ENCODE assay signal across 8 mouse cellular contexts in genomic region chr7:141168518-141168953, GRCm38 (mm10). TPM values are rescaled to one million over a fixed set of nuclear protein-coding genes. Genes with fewer than 3 reads are reported as not detected.
DNase-seq lines count a peak whose midpoint lies in the region; ATAC-seq and TF ChIP-seq lines count a peak whose summit lies in the region.

No protein-coding gene starts in this region.

- peaks cover 21% of the 10 kb centered on the region for H3K4me1 ChIP-seq in embryonic facial prominence, embryonic 14.5 days (ENCODE audit: control insufficient read depth, insufficient read depth, low read length)
- peaks cover 30% of the 10 kb centered on the region for H3K4me1 ChIP-seq in heart, embryonic 12.5 days (replicated peaks)
- peaks cover 33% of the 10 kb centered on the region for H3K4me1 ChIP-seq in kidney, embryonic 15.5 days
- H3K4me1 ChIP-seq in lung, postnatal 0 days (ENCODE audit: insufficient read depth, low read depth, low read length), result peaks cover 12% of the 10 kb centered on the region; the same call in 1 of the 2 replicates
- peaks cover 9% of the 10 kb centered on the region for H3K4me1 ChIP-seq in olfactory bulb, adult 2 months (ENCODE audit: control insufficient read depth, insufficient read depth, low read length)

- ATAC-seq in embryonic facial prominence, embryonic 14.5 days (ENCODE audit: low read depth), result peak; percentile 58
- peak; percentile 57 for ATAC-seq in heart, embryonic 12.5 days (ENCODE audit: insufficient number of reproducible peaks, low FRiP score)
- ATAC-seq in kidney, embryonic 15.5 days (replicated peaks; ENCODE audit: low FRiP score), result peak; percentile 44
- ATAC-seq in lung, postnatal 0 days, result peak; percentile 74

- no peaks in the 10 kb centered on the region for H3K27me3 ChIP-seq in embryonic facial prominence, embryonic 14.5 days (replicated peaks; ENCODE audit: control insufficient read depth, insufficient read depth, low read length)
- no peaks in the 10 kb centered on the region for H3K27me3 ChIP-seq in heart, embryonic 12.5 days (replicated peaks)
- no peaks in the 10 kb centered on the region for H3K27me3 ChIP-seq in kidney, embryonic 15.5 days
- H3K27me3 ChIP-seq in lung, postnatal 0 days (replicated peaks; ENCODE audit: insufficient read depth, low read length), result no peaks in the 10 kb centered on the region

- peak overlapping the region; percentile 81 for H3K4me2 ChIP-seq in embryonic facial prominence, embryonic 14.5 days (ENCODE audit: low read depth, low read length)
- H3K4me2 ChIP-seq in heart, embryonic 12.5 days, result peak overlapping the region; percentile 76
- peak overlapping the region; percentile 68 for H3K4me2 ChIP-seq in kidney, embryonic 15.5 days
- H3K4me2 ChIP-seq in lung, postnatal 0 days (replicated peaks; ENCODE audit: low read depth, low read length), result peak overlapping the region; percentile 62

- H3K9ac ChIP-seq in embryonic facial prominence, embryonic 14.5 days (ENCODE audit: low read depth, low read length), result peak overlapping the region; percentile 79
- peak overlapping the region; percentile 76 for H3K9ac ChIP-seq in heart, embryonic 12.5 days
- H3K9ac ChIP-seq in kidney, embryonic 15.5 days, result peak overlapping the region; percentile 62
- H3K9ac ChIP-seq in lung, postnatal 0 days (replicated peaks; ENCODE audit: low read depth), result peak overlapping the region; percentile 59

- WGBS in embryonic facial prominence, embryonic 14.5 days, result 2% methylated on average over 22 of the region's 22 CpGs
- WGBS in heart, embryonic 12.5 days, result under 1% methylated on average over 22 of the region's 22 CpGs
- 2% methylated on average over 22 of the region's 22 CpGs for WGBS in kidney, embryonic 15.5 days
- 4% methylated on average over 22 of the region's 22 CpGs for WGBS in lung, postnatal 0 days
- 11% methylated on average over 22 of the region's 22 CpGs for WGBS in olfactory bulb, adult 2 months

- TF ChIP-seq CTCF in lung, postnatal 0 days (IDR thresholded peaks at IDR 0.05), result no peak
- no peak for TF ChIP-seq CTCF in olfactory bulb, adult 2 months (IDR thresholded peaks at IDR 0.05; ENCODE audit: insufficient read depth, low read depth, low read length)

- DNase-seq in 3134 (ENCODE audit: extremely low read depth, insufficient read length, low spot score), result peak; percentile 84
- DNase-seq in T-cell, adult 2 months (ENCODE audit: low spot score), result peak; percentile 34
- peak; percentile 91 for DNase-seq in embryonic facial prominence, embryonic 14.5 days (ENCODE audit: low spot score)
- peak; percentile 97 for DNase-seq in lung, postnatal 0 days (ENCODE audit: low spot score)
- DNase-seq in thymus, postnatal 14 days, result peak; percentile 56

- peak overlapping the region; percentile 60 for H3K4me3 ChIP-seq in embryonic facial prominence, embryonic 14.5 days (ENCODE audit: low read depth, low read length)
- H3K4me3 ChIP-seq in heart, embryonic 12.5 days, result peak overlapping the region; percentile 57
- peak overlapping the region; percentile 55 for H3K4me3 ChIP-seq in kidney, embryonic 15.5 days (replicated peaks)
- H3K4me3 ChIP-seq in lung, postnatal 0 days (ENCODE audit: low read depth, low read length), result peak overlapping the region; percentile 55
- peak overlapping the region; percentile 45 for H3K4me3 ChIP-seq in olfactory bulb, adult 2 months (ENCODE audit: insufficient read depth, low read depth, low read length)

- peak; percentile 46; the same call in 1 of the 2 replicates for TF ChIP-seq EP300 in lung, postnatal 0 days (IDR thresholded peaks at IDR 0.05)

- no peaks in the 10 kb centered on the region for H3K9me3 ChIP-seq in embryonic facial prominence, embryonic 14.5 days (ENCODE audit: control insufficient read depth, low read length)
- no peaks in the 10 kb centered on the region for H3K9me3 ChIP-seq in heart, embryonic 12.5 days (replicated peaks)
- no peaks in the 10 kb centered on the region for H3K9me3 ChIP-seq in kidney, embryonic 15.5 days (replicated peaks)
- H3K9me3 ChIP-seq in lung, postnatal 0 days (ENCODE audit: low read length), result no peaks in the 10 kb centered on the region

- H3K36me3 ChIP-seq in embryonic facial prominence, embryonic 14.5 days (ENCODE audit: control insufficient read depth, insufficient read depth, low read length), result peaks cover 19% of the 10 kb centered on the region; the same call in 1 of the 2 replicates
- H3K36me3 ChIP-seq in heart, embryonic 12.5 days, result peaks cover 22% of the 10 kb centered on the region
- H3K36me3 ChIP-seq in kidney, embryonic 15.5 days, result peaks cover 27% of the 10 kb centered on the region
- peaks cover 6% of the 10 kb centered on the region; the same call in 1 of the 2 replicates for H3K36me3 ChIP-seq in lung, postnatal 0 days (ENCODE audit: insufficient read depth, low read length)

- peak overlapping the region; percentile 75 for H3K27ac ChIP-seq in embryonic facial prominence, embryonic 14.5 days (replicated peaks; ENCODE audit: low read depth, low read length)
- H3K27ac ChIP-seq in heart, embryonic 12.5 days (ENCODE audit: poor library complexity, severe bottlenecking), result peak overlapping the region; percentile 31; the same call in 1 of the 2 replicates
- peak overlapping the region; percentile 70 for H3K27ac ChIP-seq in kidney, embryonic 15.5 days
- peak overlapping the region; percentile 92 for H3K27ac ChIP-seq in lung, postnatal 0 days (ENCODE audit: low read length)
- no peak overlapping the region for H3K27ac ChIP-seq in olfactory bulb, adult 2 months (ENCODE audit: insufficient read depth, low read depth, low read length)

- no peak for TF ChIP-seq POLR2A in olfactory bulb, adult 2 months (IDR thresholded peaks at IDR 0.05; ENCODE audit: insufficient read depth, low read depth, low read length)

RNA-seq across cellular contexts. Expression of gene Rnh1, which starts 4.1 kb away (rescaled TPM):
- polyA plus RNA-seq in embryonic facial prominence, embryonic 14.5 days (2014; fragmentation: Nextera tagmentation; extraction: Ambion mirVana), result 160 and 166 TPM in 2 replicates
- 82.4 and 88.2 TPM in 2 replicates for polyA plus RNA-seq in heart, embryonic 12.5 days (2016; fragmentation: Nextera tagmentation; extraction: Ambion mirVana)
- polyA plus RNA-seq in kidney, embryonic 15.5 days (2015; fragmentation: Nextera tagmentation; extraction: Ambion mirVana), result 115 and 122 TPM in 2 replicates
- polyA plus RNA-seq in lung, postnatal 0 days (2015; fragmentation: Nextera tagmentation; extraction: Ambion mirVana), result 181 and 187 TPM in 2 replicates
- not detected in 2 replicates for polyA plus RNA-seq in olfactory bulb, adult 2 months (2012; ENCODE audit: insufficient read depth, insufficient read length, low replicate concordance, missing spikeins)

RNA-seq across cellular contexts. Expression of gene Hras, which starts 25.3 kb away (rescaled TPM):
- polyA plus RNA-seq in embryonic facial prominence, embryonic 14.5 days (2014; fragmentation: Nextera tagmentation; extraction: Ambion mirVana), result 122 and 142 TPM in 2 replicates
- 74.1 and 78.2 TPM in 2 replicates for polyA plus RNA-seq in heart, embryonic 12.5 days (2016; fragmentation: Nextera tagmentation; extraction: Ambion mirVana)
- polyA plus RNA-seq in kidney, embryonic 15.5 days (2015; fragmentation: Nextera tagmentation; extraction: Ambion mirVana), result 92.1 and 98.0 TPM in 2 replicates
- polyA plus RNA-seq in lung, postnatal 0 days (2015; fragmentation: Nextera tagmentation; extraction: Ambion mirVana), result 121 and 126 TPM in 2 replicates
- not detected in 2 replicates for polyA plus RNA-seq in olfactory bulb, adult 2 months (2012; ENCODE audit: insufficient read depth, insufficient read length, low replicate concordance, missing spikeins)

RNA-seq across cellular contexts. Expression of gene Lrrc56, which starts 25.4 kb away (rescaled TPM):
- polyA plus RNA-seq in embryonic facial prominence, embryonic 14.5 days (2014; fragmentation: Nextera tagmentation; extraction: Ambion mirVana), result 6.0 and 7.2 TPM in 2 replicates
- polyA plus RNA-seq in heart, embryonic 12.5 days (2016; fragmentation: Nextera tagmentation; extraction: Ambion mirVana), result 2.5 and 3.5 TPM in 2 replicates
- polyA plus RNA-seq in kidney, embryonic 15.5 days (2015; fragmentation: Nextera tagmentation; extraction: Ambion mirVana), result 10.3 and 13.9 TPM in 2 replicates
- 6.8 and 7.4 TPM in 2 replicates for polyA plus RNA-seq in lung, postnatal 0 days (2015; fragmentation: Nextera tagmentation; extraction: Ambion mirVana)
- not detected in 2 replicates for polyA plus RNA-seq in olfactory bulb, adult 2 months (2012; ENCODE audit: insufficient read depth, insufficient read length, low replicate concordance, missing spikeins)

RNA-seq across cellular contexts. Expression of gene Lmntd2, which starts 45.3 kb away (rescaled TPM):
- 1.3 and 1.5 TPM in 2 replicates for polyA plus RNA-seq in embryonic facial prominence, embryonic 14.5 days (2014; fragmentation: Nextera tagmentation; extraction: Ambion mirVana)
- 1.3 and 1.4 TPM in 2 replicates for polyA plus RNA-seq in heart, embryonic 12.5 days (2016; fragmentation: Nextera tagmentation; extraction: Ambion mirVana)
- 3.4 and 3.5 TPM in 2 replicates for polyA plus RNA-seq in kidney, embryonic 15.5 days (2015; fragmentation: Nextera tagmentation; extraction: Ambion mirVana)
- polyA plus RNA-seq in lung, postnatal 0 days (2015; fragmentation: Nextera tagmentation; extraction: Ambion mirVana), result 0.97 and 1.0 TPM in 2 replicates
- not detected in 2 replicates for polyA plus RNA-seq in olfactory bulb, adult 2 months (2012; ENCODE audit: insufficient read depth, insufficient read length, low replicate concordance, missing spikeins)

RNA-seq across cellular contexts. Expression of gene Ptdss2, which starts 46.4 kb away (rescaled TPM):
- 64.5 and 74.8 TPM in 2 replicates for polyA plus RNA-seq in embryonic facial prominence, embryonic 14.5 days (2014; fragmentation: Nextera tagmentation; extraction: Ambion mirVana)
- 58.0 and 65.9 TPM in 2 replicates for polyA plus RNA-seq in heart, embryonic 12.5 days (2016; fragmentation: Nextera tagmentation; extraction: Ambion mirVana)
- 79.9 and 83.4 TPM in 2 replicates for polyA plus RNA-seq in kidney, embryonic 15.5 days (2015; fragmentation: Nextera tagmentation; extraction: Ambion mirVana)
- 39.1 and 45.7 TPM in 2 replicates for polyA plus RNA-seq in lung, postnatal 0 days (2015; fragmentation: Nextera tagmentation; extraction: Ambion mirVana)
- not detected in 2 replicates for polyA plus RNA-seq in olfactory bulb, adult 2 months (2012; ENCODE audit: insufficient read depth, insufficient read length, low replicate concordance, missing spikeins)

Comparison
In these comparisons a context has a peak if more than half of its experiments do, and no peak if none do; other contexts are left out.
1. DNase-seq: peak in every context shown above with its lines; median percentile 97 in lung, postnatal 0 days; 91 in embryonic facial prominence, embryonic 14.5 days; 84 in 3134; 56 in thymus, postnatal 14 days; 34 in T-cell, adult 2 months.
2. RNA of gene Rnh1, which starts 4.1 kb away (polyA plus RNA-seq): 181 to 187 TPM in lung, postnatal 0 days, 160 to 166 TPM in embryonic facial prominence, embryonic 14.5 days, 115 to 122 TPM in kidney, embryonic 15.5 days and 82.4 to 88.2 TPM in heart, embryonic 12.5 days; not detected in olfactory bulb, adult 2 months; every median in the first group is over 10 times any median in the second.
3. Peak in every context shown above with its lines, with median percentiles within 50 percentile points of each other: ATAC-seq, H3K4me2 ChIP-seq, H3K4me3 ChIP-seq and H3K9ac ChIP-seq.